Mouse (Mus musculus): ENCODE data around the gene Gfy. TPM values are rescaled to one million over a fixed set of nuclear protein-coding genes. Genes with fewer than 3 reads are reported as not detected.

Gfy gene
- polyA plus RNA-seq, 1 experiment from 2014 or later = not detected

- H3K4me1 ChIP-seq (replicated peaks; ENCODE audit: control insufficient read depth, insufficient read depth) = no peaks in the 10 kb centered on the region
- H3K4me3 ChIP-seq (ENCODE audit: low read depth, low read length) = no peak overlapping the region
- DNase-seq (ENCODE audit: low spot score) (no peak), ATAC-seq (ENCODE audit: low FRiP score, low TSS enrichment) (no peak)
- no peak overlapping the region for H3K4me2 ChIP-seq (replicated peaks; ENCODE audit: low read depth)
- H3K36me3 ChIP-seq (ENCODE audit: control insufficient read depth, insufficient read depth, low read length) = no peaks in the 10 kb centered on the region
- no peak overlapping the region for H3K9ac ChIP-seq (ENCODE audit: low read length)
- no peaks in the 10 kb centered on the region for H3K27me3 ChIP-seq (ENCODE audit: control insufficient read depth, insufficient read depth, low read length)
- no peak overlapping the region for H3K27ac ChIP-seq (replicated peaks)
- 77% methylated on average over 5 of the region's 5 CpGs for WGBS
- no peaks in the 10 kb centered on the region for H3K9me3 ChIP-seq (ENCODE audit: control insufficient read depth, low read length)
- no peak for TF ChIP-seq EP300 (optimal IDR thresholded peaks at IDR 0.05)
- TF ChIP-seq CTCF (IDR thresholded peaks at IDR 0.05; ENCODE audit: low read depth) = no peak
These were observed 17.6 kb upstream of the Gfy start for GRCm38 (mm10) chr7:45196994-45197393.

GRCm38 (mm10) chr7:45196176-45196535, 16.8 kb upstream of the Gfy start:
- Histone ChIP-seq H3K4me2 (replicated peaks; ENCODE audit: low read depth) (no peak overlapping the region), H3K9ac (ENCODE audit: low read length) (no peak overlapping the region), H3K4me1 (replicated peaks; ENCODE audit: control insufficient read depth, insufficient read depth) (no peaks in the 10 kb centered on the region), H3K27me3 (ENCODE audit: control insufficient read depth, insufficient read depth, low read length) (no peaks in the 10 kb centered on the region), H3K36me3 (ENCODE audit: control insufficient read depth, insufficient read depth, low read length) (no peaks in the 10 kb centered on the region), H3K9me3 (ENCODE audit: control insufficient read depth, low read length) (no peaks in the 10 kb centered on the region), H3K27ac (replicated peaks) (no peak overlapping the region), H3K4me3 (ENCODE audit: low read depth, low read length) (no peak overlapping the region)
- DNase-seq (ENCODE audit: low spot score) = no peak
- no peak for TF ChIP-seq CTCF (IDR thresholded peaks at IDR 0.05; ENCODE audit: low read depth)
- no peak for TF ChIP-seq EP300 (optimal IDR thresholded peaks at IDR 0.05)
- no peak for ATAC-seq (ENCODE audit: low FRiP score, low TSS enrichment)
- 86% methylated on average over 4 of the region's 4 CpGs for WGBS

- Histone ChIP-seq H3K4me1 (replicated peaks; ENCODE audit: control insufficient read depth, insufficient read depth) (no peaks in the 10 kb centered on the region), H3K9me3 (ENCODE audit: control insufficient read depth, low read length) (no peaks in the 10 kb centered on the region), H3K4me2 (replicated peaks; ENCODE audit: low read depth) (no peak overlapping the region), H3K27ac (replicated peaks) (no peak overlapping the region), H3K36me3 (ENCODE audit: control insufficient read depth, insufficient read depth, low read length) (no peaks in the 10 kb centered on the region), H3K9ac (ENCODE audit: low read length) (no peak overlapping the region), H3K4me3 (ENCODE audit: low read depth, low read length) (no peak overlapping the region), H3K27me3 (ENCODE audit: control insufficient read depth, insufficient read depth, low read length) (no peaks in the 10 kb centered on the region)
- 65% methylated on average over 13 of the region's 13 CpGs for WGBS
- TF ChIP-seq EP300 (optimal IDR thresholded peaks at IDR 0.05) = no peak
- no peak for TF ChIP-seq CTCF (IDR thresholded peaks at IDR 0.05; ENCODE audit: low read depth)
- no peak for ATAC-seq (ENCODE audit: low FRiP score, low TSS enrichment)
- DNase-seq (ENCODE audit: low spot score) = no peak
These were observed 16.2 kb upstream of the Gfy start for GRCm38 (mm10) chr7:45195341-45196175.

- no peaks in the 10 kb centered on the region for H3K27me3 ChIP-seq (ENCODE audit: control insufficient read depth, insufficient read depth, low read length)
- TF ChIP-seq CTCF (IDR thresholded peaks at IDR 0.05; ENCODE audit: low read depth) (no peak), EP300 (optimal IDR thresholded peaks at IDR 0.05) (no peak)
- ATAC-seq (ENCODE audit: low FRiP score, low TSS enrichment) = no peak
- no peaks in the 10 kb centered on the region for H3K9me3 ChIP-seq (ENCODE audit: control insufficient read depth, low read length)
- no peak overlapping the region for H3K4me3 ChIP-seq (ENCODE audit: low read depth, low read length)
- no peaks in the 10 kb centered on the region for H3K4me1 ChIP-seq (replicated peaks; ENCODE audit: control insufficient read depth, insufficient read depth)
- DNase-seq (ENCODE audit: low spot score) = no peak
- H3K9ac ChIP-seq (ENCODE audit: low read length) = no peak overlapping the region
- 72% methylated on average over 17 of the region's 17 CpGs for WGBS
- H3K4me2 ChIP-seq (replicated peaks; ENCODE audit: low read depth) = no peak overlapping the region
- H3K36me3 ChIP-seq (ENCODE audit: control insufficient read depth, insufficient read depth, low read length) = no peaks in the 10 kb centered on the region
- no peak overlapping the region for H3K27ac ChIP-seq (replicated peaks)
These were observed 14.8 kb upstream of the Gfy start for GRCm38 (mm10) chr7:45193871-45194785.

- Histone ChIP-seq H3K9ac (ENCODE audit: low read length) (no peak overlapping the region), H3K4me1 (replicated peaks; ENCODE audit: control insufficient read depth, insufficient read depth) (no peaks in the 10 kb centered on the region), H3K4me3 (ENCODE audit: low read depth, low read length) (no peak overlapping the region), H3K36me3 (ENCODE audit: control insufficient read depth, insufficient read depth, low read length) (no peaks in the 10 kb centered on the region), H3K27me3 (ENCODE audit: control insufficient read depth, insufficient read depth, low read length) (no peaks in the 10 kb centered on the region), H3K9me3 (ENCODE audit: control insufficient read depth, low read length) (no peaks in the 10 kb centered on the region), H3K27ac (replicated peaks) (no peak overlapping the region), H3K4me2 (replicated peaks; ENCODE audit: low read depth) (no peak overlapping the region)
- ATAC-seq (ENCODE audit: low FRiP score, low TSS enrichment) = no peak
- WGBS = 72% methylated on average over 5 of the region's 5 CpGs
- TF ChIP-seq CTCF (IDR thresholded peaks at IDR 0.05; ENCODE audit: low read depth) = peak; percentile 22
- no peak for TF ChIP-seq EP300 (optimal IDR thresholded peaks at IDR 0.05)
- DNase-seq (ENCODE audit: low spot score) = no peak
These were observed 14.0 kb upstream of the Gfy start for GRCm38 (mm10) chr7:45193406-45193805.
